Mouse (Mus musculus): ENCODE data around the gene Fbxl13.

The Fbxl13 gene

GRCm38 (mm10) chr5:21486798-21487197 lies 158.6 kb downstream of the Fbxl13 start:
- DNase-seq (ENCODE audit: low read depth, low spot score): no peak

- DNase-seq (ENCODE audit: low read depth, low spot score): no peak
Observed at GRCm38 (mm10) chr5:21485197-21485829, 160.1 kb downstream of the Fbxl13 start.

- no peak for DNase-seq (ENCODE audit: low read depth, low spot score)
Observed at GRCm38 (mm10) chr5:21483275-21483674, 162.2 kb downstream of the Fbxl13 start.

- no peak for DNase-seq (ENCODE audit: low read depth, low spot score)
Observed at GRCm38 (mm10) chr5:21482446-21483222, 162.8 kb downstream of the Fbxl13 start.

GRCm38 (mm10) chr5:21481521-21481920 lies 163.9 kb downstream of the Fbxl13 start:
- DNase-seq (ENCODE audit: low read depth, low spot score): no peak

- no peak for DNase-seq (ENCODE audit: low read depth, low spot score)
Observed at GRCm38 (mm10) chr5:21479746-21480145, 165.7 kb downstream of the Fbxl13 start.

GRCm38 (mm10) chr5:21478428-21478827 lies 167.0 kb downstream of the Fbxl13 start:
- no peak for DNase-seq (ENCODE audit: low read depth, low spot score)

- no peak for DNase-seq (ENCODE audit: low read depth, low spot score)
Observed at GRCm38 (mm10) chr5:21468100-21468499, 177.3 kb downstream of the Fbxl13 start.

- DNase-seq (ENCODE audit: low read depth, low spot score): no peak
Observed at GRCm38 (mm10) chr5:21467387-21467786, 178.0 kb downstream of the Fbxl13 start.

GRCm38 (mm10) chr5:21440833-21441530 lies 204.5 kb downstream of the Fbxl13 start:
- no peak for DNase-seq (ENCODE audit: low read depth, low spot score)

- DNase-seq (ENCODE audit: low read depth, low spot score): no peak
Observed at GRCm38 (mm10) chr5:21439446-21440110, 205.9 kb downstream of the Fbxl13 start.

- no peak for DNase-seq (ENCODE audit: low read depth, low spot score)
Observed at GRCm38 (mm10) chr5:21438428-21438827, 207.0 kb downstream of the Fbxl13 start.

GRCm38 (mm10) chr5:21436471-21436975 lies 208.9 kb downstream of the Fbxl13 start:
- DNase-seq (ENCODE audit: low read depth, low spot score): no peak

GRCm38 (mm10) chr5:21434148-21434929 lies 211.1 kb downstream of the Fbxl13 start:
- DNase-seq (ENCODE audit: low read depth, low spot score): peak; percentile 26

Measured in embryo, embryonic 11.5 days (tissue).